Mouse (Mus musculus) hindbrain, embryonic 16.5 days (tissue): ENCODE results near the gene Elavl2. TPM values are rescaled to one million over a fixed set of nuclear protein-coding genes. Genes with fewer than 3 reads are reported as not detected.

Experiments
- microRNA-seq: library from miRNA; unstranded; fragments of <30 nt; microRNA quantifications from one replicate; pipeline ENCODE4, GENCODE M21; 2017
- polyA plus RNA-seq: library from polyadenylated mRNA; unstranded; fragments of >200 nt; fragmentation: Nextera tagmentation; extraction: Ambion mirVana; gene quantifications from 2 replicates; pipeline ENCODE4 v1.2.1, GENCODE M21; 2015

Gene Elavl2
- polyA plus RNA-seq, 1 experiment from 2014 or later: 148 TPM

Small RNA genes within 50 kb of the gene (microRNA-seq; reads per million reads assigned to microRNA genes)
- gene Mir6402: not detected
